Mouse (Mus musculus) kidney, adult 2 months (tissue): ENCODE measurements around the gene Cenpp. TPM values are rescaled to one million over a fixed set of nuclear protein-coding genes. Genes with fewer than 3 reads are reported as not detected.
"Not testable (repeated sequence)": the region's sequence is repeated elsewhere in the genome, so short reads cannot be mapped to it uniquely, and the experiment has no call there.

Experiments
- DNase-seq: peaks from one replicate; pipeline ENCODE4 v3.0.0; 2021
- H3K27ac ChIP-seq: fragments of 200-500 bp; 2 replicates; pipeline ENCODE4 v1.5.1; 2012; ENCODE audit warnings: low read depth, low read length, control low read depth, inconsistent platforms; ENCODE audit not compliant: insufficient read depth
- H3K27me3 ChIP-seq: fragments of 200-500 bp; replicated peaks from 2 replicates; pipeline ENCODE4 v1.6.1; 2012; ENCODE audit warnings: mild to moderate bottlenecking, moderate library complexity, low read length, inconsistent platforms; ENCODE audit not compliant: control insufficient read depth, insufficient read depth
- H3K36me3 ChIP-seq: fragments of 200-500 bp; 2 replicates; pipeline ENCODE4 v1.6.1; 2012; ENCODE audit warnings: mild to moderate bottlenecking, moderate library complexity, low read length, inconsistent platforms; ENCODE audit not compliant: control insufficient read depth, insufficient read depth
- H3K4me1 ChIP-seq: fragments of 200-500 bp; 2 replicates; pipeline ENCODE4 v1.6.1; 2011; ENCODE audit warnings: low read length; ENCODE audit not compliant: control insufficient read depth, insufficient read depth
- H3K4me3 ChIP-seq: fragments of 200-500 bp; 2 replicates; pipeline ENCODE4 v1.5.1; 2011; ENCODE audit warnings: mild to moderate bottlenecking, low read depth, low read length, control low read depth; ENCODE audit not compliant: insufficient read depth
- CTCF ChIP-seq: fragments of 200-500 bp; conservative IDR thresholded peaks from 2 replicates; pipeline ENCODE4 v1.5.1; 2011; ENCODE audit warnings: low read depth, mild to moderate bottlenecking, control low read depth, low read length, moderate library complexity, mixed read lengths; ENCODE audit not compliant: insufficient read depth, insufficient read length
- POLR2A ChIP-seq: fragments of 200-500 bp; IDR thresholded peaks from one replicate; pipeline ENCODE4 v1.6.1; 2011; ENCODE audit warnings: low read depth, low read length, control low read depth
- WGBS: fragments of 180-500 bp; shearing (Covaris S2); methylation state at CpG from one replicate; pipeline ENCODE4 v1.1.7; 2018; 5-methylcytosine and 5-hydroxymethylcytosine counted together
- polyA plus RNA-seq: library from polyadenylated mRNA; depleted of rRNA; stranded (reverse); fragments of >200 nt; gene quantifications from 2 replicates; pipeline ENCODE4 v1.2.3, GENCODE M21; 2012

Cenpp gene
- polyA plus RNA-seq, 1 experiment = 0.17 TPM

DNA sequence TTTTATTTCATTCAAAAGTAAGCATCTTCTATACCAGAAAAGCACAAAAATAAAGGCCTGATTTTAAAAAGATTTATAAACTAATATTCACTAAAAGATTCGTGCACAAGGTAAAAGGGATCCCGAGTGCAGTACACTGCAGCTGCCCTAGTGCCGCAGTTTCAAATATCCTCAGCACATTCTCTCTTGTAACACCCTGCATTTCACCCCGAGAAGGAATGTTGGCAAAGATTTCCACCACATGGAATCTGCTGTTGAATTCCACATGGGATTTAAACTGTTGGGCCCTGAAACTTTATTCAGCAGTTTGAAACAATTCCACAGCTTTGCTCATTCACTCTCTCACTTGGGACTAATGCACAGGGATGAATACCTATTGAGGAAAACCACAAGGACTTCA, 44.9 kb downstream of the Cenpp start, which contains the start of gene Ogn:
Ogn (plus strand) TSS at position 333 of the 400 bp plus-strand sequence.
- Histone ChIP-seq H3K27ac (no peak within 1 kb of the TSS; the same call in 1 of the 2 replicates), H3K4me1 (no peaks in the 10 kb centered on the region), H3K36me3 (no peaks in the 10 kb centered on the region), H3K4me3 (no peak within 1 kb of the TSS; the same call in 1 of the 2 replicates), H3K27me3 (no peaks in the 10 kb centered on the region)
- peak; percentile 69 for DNase-seq
- TF ChIP-seq POLR2A (no peak), CTCF (no peak)
- 32% methylated on average over 4 of the region's 4 CpGs for WGBS

- DNase-seq = no peak
- no peak for TF ChIP-seq CTCF
- Histone ChIP-seq H3K27me3 (no peaks in the 10 kb centered on the region), H3K27ac (no peak overlapping the region), H3K4me3 (no peak overlapping the region), H3K4me1 (no peaks in the 10 kb centered on the region), H3K36me3 (no peaks in the 10 kb centered on the region)
Observed at GRCm38 (mm10) chr13:49603603-49604002, 49.0 kb downstream of the Cenpp start.

- not testable (repeated sequence) for H3K27me3 ChIP-seq, H3K4me3 ChIP-seq, H3K4me1 ChIP-seq, H3K36me3 ChIP-seq, H3K27ac ChIP-seq, DNase-seq
- WGBS = 96% methylated on average over 2 of the region's 2 CpGs
Observed at GRCm38 (mm10) chr13:49602541-49602940, 50.0 kb downstream of the Cenpp start.

DNA sequence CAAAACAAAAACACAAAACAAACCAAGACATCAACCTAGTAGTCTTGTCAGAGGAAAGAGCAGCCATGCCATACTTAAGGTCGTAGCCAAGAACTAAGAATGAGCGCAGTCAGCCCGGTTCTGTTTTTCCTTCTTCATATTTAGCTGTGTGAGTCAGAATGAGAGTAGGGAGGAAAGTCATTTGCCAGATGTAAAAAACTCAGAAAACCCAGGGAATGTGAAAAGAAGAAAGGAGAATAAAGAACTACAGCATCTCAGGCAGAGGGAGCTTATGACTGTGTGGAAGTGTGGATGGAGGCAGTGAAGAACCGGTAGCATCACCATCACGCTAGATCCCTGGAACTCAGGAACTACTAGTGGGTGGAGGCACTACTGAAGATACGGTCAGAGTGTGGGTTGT, 66.5 kb downstream of the Cenpp start:
- Histone ChIP-seq H3K36me3 (no peaks in the 10 kb centered on the region), H3K27ac (no peak overlapping the region; the same call in 1 of the 2 replicates), H3K27me3 (no peaks in the 10 kb centered on the region), H3K4me3 (no peak overlapping the region), H3K4me1 (peaks cover 14% of the 10 kb centered on the region)
- DNase-seq = no peak
- WGBS = 89% methylated on average over 6 of the region's 6 CpGs
- TF ChIP-seq CTCF = no peak
- TF ChIP-seq POLR2A = no peak

DNA sequence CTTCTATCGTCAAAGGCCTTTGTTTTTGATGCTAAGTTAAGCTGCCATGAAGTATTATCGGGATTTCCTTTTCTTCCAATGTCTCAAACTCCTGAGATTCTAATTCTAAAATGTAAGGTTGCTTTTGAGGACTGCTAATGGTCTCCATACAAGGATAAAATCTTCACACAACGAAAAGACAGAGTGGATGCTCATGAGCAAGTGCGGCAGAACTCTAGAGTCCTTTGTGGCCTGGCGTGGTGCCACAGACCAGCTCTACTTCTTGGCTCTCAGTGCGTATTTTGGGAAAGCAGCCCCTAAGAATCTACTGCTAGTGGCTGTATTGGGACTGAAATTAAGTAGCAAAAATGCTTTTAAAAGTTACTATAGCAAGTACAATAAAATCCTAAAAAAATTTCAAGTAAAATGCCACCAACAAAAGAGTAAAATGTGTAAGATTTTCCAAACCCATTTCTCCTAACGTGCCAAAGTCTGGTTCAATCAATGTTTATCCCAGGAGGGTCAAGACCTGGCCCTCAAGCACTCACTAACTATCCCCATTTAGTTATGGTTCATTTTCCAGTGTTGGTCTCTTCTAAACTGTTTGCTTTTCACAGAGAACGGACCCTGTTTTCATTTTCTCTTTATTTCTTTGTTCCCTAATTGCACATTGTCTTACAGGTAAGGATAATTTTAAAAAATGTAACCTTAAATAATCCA, 68.1 kb downstream of the Cenpp start:
- 43% methylated on average over 8 of the region's 8 CpGs for WGBS
- Histone ChIP-seq H3K27ac (peak overlapping the region; percentile 94), H3K36me3 (no peaks in the 10 kb centered on the region), H3K4me1 (peaks cover 15% of the 10 kb centered on the region), H3K27me3 (no peaks in the 10 kb centered on the region), H3K4me3 (no peak overlapping the region)
- peak; percentile 66 for DNase-seq
- TF ChIP-seq POLR2A (no peak), CTCF (no peak)

DNA sequence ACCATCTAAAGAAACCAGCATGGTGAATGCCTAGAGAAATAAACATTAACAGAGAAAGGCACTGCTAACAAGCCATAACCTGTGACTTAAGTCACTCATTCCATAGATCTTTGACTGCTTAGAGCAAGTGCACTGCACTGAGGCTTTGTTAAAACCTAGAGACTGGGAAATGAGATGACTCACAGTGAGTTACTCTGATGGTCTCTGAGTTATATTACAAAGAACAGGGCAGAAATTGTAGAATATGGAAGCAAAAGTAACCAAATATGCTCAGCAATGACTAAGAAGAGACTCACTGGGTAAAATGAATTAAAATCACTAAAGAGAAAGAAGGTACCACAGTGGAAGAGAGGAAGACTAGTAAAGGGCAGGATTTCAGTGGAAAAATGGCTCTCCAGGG, 68.7 kb downstream of the Cenpp start:
- H3K27ac ChIP-seq = peak overlapping the region; percentile 94
- DNase-seq = no peak
- H3K27me3 ChIP-seq = no peaks in the 10 kb centered on the region
- peaks cover 15% of the 10 kb centered on the region for H3K4me1 ChIP-seq
- TF ChIP-seq CTCF (no peak), POLR2A (no peak)
- H3K4me3 ChIP-seq = no peak overlapping the region
- H3K36me3 ChIP-seq = no peaks in the 10 kb centered on the region

DNA sequence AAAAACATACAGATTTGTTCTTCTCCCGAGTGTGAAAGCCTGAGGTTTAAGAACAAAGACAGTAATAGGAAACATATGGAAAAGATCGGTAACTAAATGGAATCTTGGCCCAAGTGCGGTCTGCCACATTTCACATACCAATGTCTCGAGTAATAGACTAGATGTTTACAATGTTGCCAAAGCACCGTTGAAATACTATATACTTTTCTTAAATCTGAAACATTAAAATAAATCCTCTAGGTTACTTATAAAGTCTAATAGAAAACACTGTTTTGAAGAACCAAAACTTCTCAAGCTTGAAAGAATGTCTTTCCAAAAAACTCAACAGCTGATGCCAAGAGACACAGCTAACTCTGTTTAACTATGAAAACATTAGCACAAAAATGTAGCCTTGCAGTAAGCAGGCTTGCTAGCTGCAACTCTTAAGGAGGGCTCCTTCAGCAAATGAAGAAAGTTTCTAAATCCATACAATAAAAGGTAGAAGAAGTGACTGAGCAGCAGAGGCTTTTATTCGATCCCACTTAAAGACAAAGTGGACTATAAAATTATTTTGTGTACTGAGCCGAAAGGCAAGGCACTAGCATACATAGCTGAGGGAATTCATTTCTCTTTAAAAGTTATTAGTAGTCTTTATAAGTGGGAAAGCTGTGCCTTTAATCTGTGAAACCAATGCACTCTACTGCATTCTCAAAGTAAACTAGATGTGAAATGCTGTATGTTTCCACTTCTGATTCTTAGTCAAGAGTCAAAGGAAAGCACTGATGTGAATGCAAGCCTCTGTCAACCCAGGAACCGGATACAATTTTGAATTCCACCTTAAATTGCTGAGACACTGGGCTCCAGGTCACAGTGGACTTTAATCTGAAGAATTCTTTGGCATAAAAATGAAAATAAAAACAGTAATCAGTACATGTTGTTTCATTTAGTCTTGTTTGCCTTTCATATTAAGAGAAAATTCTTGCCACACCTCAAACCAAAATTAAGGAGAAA, 70.7 kb downstream of the Cenpp start, which contains the start of gene Omd:
Omd (plus strand) TSS at position 922 of the 990 bp plus-strand sequence.
- H3K4me3 ChIP-seq = no peak within 1 kb of the TSS
- H3K36me3 ChIP-seq = no peaks in the 10 kb centered on the region
- DNase-seq = peak; percentile 82
- TF ChIP-seq POLR2A (no peak), CTCF (no peak)
- peaks cover 15% of the 10 kb centered on the region for H3K4me1 ChIP-seq
- H3K27ac ChIP-seq = peak within 1 kb of the TSS; percentile 78
- 38% methylated on average over 8 of the region's 8 CpGs for WGBS
- no peaks in the 10 kb centered on the region for H3K27me3 ChIP-seq
